Mouse (Mus musculus): ENCODE measurements around the gene Arl13b.

- TF ChIP-seq POLR2AphosphoS2 (IDR thresholded peaks at IDR 0.05; ENCODE audit: low read depth, low read length) (no peak), MAZ (IDR thresholded peaks at IDR 0.05; ENCODE audit: low read depth, low read length) (no peak), MAX (IDR thresholded peaks at IDR 0.05; ENCODE audit: low read length) (no peak), MXI1 (IDR thresholded peaks at IDR 0.05; ENCODE audit: low read depth, low read length) (no peak), POLR2A (IDR thresholded peaks at IDR 0.05; ENCODE audit: low read depth, low read length) (no peak), CTCF (conservative IDR thresholded peaks at IDR 0.05 in 1 of 2, IDR thresholded peaks at IDR 0.05 in 1 of 2; ENCODE audit: low read depth in 2 of 2, low read length in 2 of 2) (no peak), GABPA (IDR thresholded peaks at IDR 0.05; ENCODE audit: insufficient replicate concordance, low read depth, low read length) (no peak)
Measured at GRCm38 (mm10) chr16:62860140-62860539, 13.3 kb upstream of the Arl13b start.

Data from CH12.LX (cell line).